Mouse (Mus musculus) heart, embryonic 16.5 days (tissue): ENCODE data around the gene Gm9936. TPM values are rescaled to one million over a fixed set of nuclear protein-coding genes. Genes with fewer than 3 reads are reported as not detected.
A peak's percentile ranks its signal among the peaks of the same experiment; 100 is the strongest.

Experiments used
- ATAC-seq: fragments of 200-750 bp; cut with Nextera tagmentation; replicated peaks from 2 replicates; pipeline ENCODE4 v1.8.0; 2017; ENCODE audit warnings: moderate number of reproducible peaks; ENCODE audit not compliant: insufficient read depth, low FRiP score; ENCODE audit errors: extremely low read depth
- H3K27ac ChIP-seq: fragments of 300-500 bp; sonication (generic); 2 replicates; pipeline ENCODE4 v1.5.1; 2014; ENCODE audit warnings: mild to moderate bottlenecking, low read length, control low read depth, moderate library complexity
- H3K27me3 ChIP-seq: fragments of 300-500 bp; sonication (generic); 2 replicates; pipeline ENCODE4 v1.6.1; 2014; ENCODE audit warnings: low read length, mixed read lengths; ENCODE audit not compliant: control insufficient read depth, insufficient read depth
- H3K36me3 ChIP-seq: fragments of 300-500 bp; sonication (generic); 2 replicates; pipeline ENCODE4 v1.6.1; 2014; ENCODE audit not compliant: control insufficient read depth, insufficient read depth
- H3K4me1 ChIP-seq: fragments of 300-500 bp; sonication (generic); 2 replicates; pipeline ENCODE4 v1.6.1; 2014; ENCODE audit warnings: low read length, mixed read lengths; ENCODE audit not compliant: control insufficient read depth, insufficient read depth
- H3K4me2 ChIP-seq: fragments of 300-500 bp; sonication (generic); 2 replicates; pipeline ENCODE4 v1.6.1; 2014; ENCODE audit warnings: low read depth, mild to moderate bottlenecking, control low read depth, low read length
- H3K4me3 ChIP-seq: fragments of 300-500 bp; sonication (generic); 2 replicates; pipeline ENCODE4 v1.5.1; 2014; ENCODE audit warnings: mild to moderate bottlenecking, control low read depth, low read length
- H3K9ac ChIP-seq: fragments of 300-500 bp; sonication (generic); 2 replicates; pipeline ENCODE4 v1.6.1; 2014; ENCODE audit warnings: low read length, control low read depth
- H3K9me3 ChIP-seq: fragments of 300-500 bp; sonication (generic); replicated peaks from 2 replicates; pipeline ENCODE4 v1.6.1; 2016; ENCODE audit warnings: low read length; ENCODE audit not compliant: control insufficient read depth
- WGBS: fragments of 180-500 bp; shearing (Covaris S2); extraction: QIAGEN DNeasy Blood & Tissue Kit; methylation state at CpG from one replicate; pipeline ENCODE4 v1.1.7; 2014; 5-methylcytosine and 5-hydroxymethylcytosine counted together
- microRNA-seq: library from miRNA; unstranded; fragments of <30 nt; microRNA quantifications from one replicate; pipeline ENCODE4, GENCODE M21; 2017
- polyA plus RNA-seq: library from polyadenylated mRNA; unstranded; fragments of >200 nt; fragmentation: Nextera tagmentation; extraction: Ambion mirVana; gene quantifications from 2 replicates; pipeline ENCODE4 v1.2.1, GENCODE M21; 2015

Gm9936 gene
- polyA plus RNA-seq, 1 experiment from 2014 or later = not detected

DNA sequence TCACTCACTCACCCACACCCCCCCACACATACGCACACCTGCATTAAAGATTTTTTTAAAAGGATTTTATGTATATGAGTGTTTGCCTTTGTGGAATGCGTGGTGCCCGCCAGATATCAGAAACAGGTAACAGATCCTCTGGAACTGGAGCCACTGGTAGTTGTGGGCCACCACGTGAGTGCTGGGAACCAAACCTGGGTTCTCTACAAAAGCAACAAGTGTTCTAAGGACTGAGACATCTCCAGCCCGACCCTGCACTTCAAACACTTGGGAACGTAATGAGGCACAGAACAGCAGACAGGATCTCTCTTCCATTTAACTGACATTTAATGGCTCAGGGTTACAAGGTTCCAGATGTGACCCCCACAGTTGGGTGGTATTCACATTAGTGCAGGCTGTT lies 50.6 kb downstream of the Gm9936 start:
- WGBS = 66% methylated on average over 6 of the region's 6 CpGs

DNA sequence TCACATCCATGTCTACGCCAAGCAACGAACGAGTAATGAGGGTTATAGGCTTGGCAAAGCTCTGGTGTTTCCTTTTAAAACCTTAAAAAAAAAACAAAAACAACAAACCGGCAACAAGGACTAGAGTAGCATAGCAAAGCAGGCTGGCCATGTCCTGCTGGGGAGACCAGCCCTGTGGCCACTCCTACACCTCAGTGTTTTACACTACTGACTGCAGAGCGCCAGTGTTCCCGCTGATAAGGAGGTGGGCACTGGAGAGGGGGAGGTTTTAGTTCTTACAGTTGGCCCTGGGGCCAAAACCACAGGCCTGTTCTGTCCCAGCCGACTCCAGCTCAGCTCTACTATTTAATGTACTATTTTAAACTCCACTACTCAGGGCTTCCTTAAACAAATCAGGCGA lies 51.0 kb downstream of the Gm9936 start:
- peak; percentile 78 for ATAC-seq
- H3K4me1 ChIP-seq = peaks cover 26% of the 10 kb centered on the region
- no peaks in the 10 kb centered on the region for H3K9me3 ChIP-seq
- H3K27ac ChIP-seq = peak overlapping the region; percentile 84
- H3K27me3 ChIP-seq = no peaks in the 10 kb centered on the region
- H3K9ac ChIP-seq = peak overlapping the region; percentile 8
- 15% methylated on average over 8 of the region's 8 CpGs for WGBS
- peak overlapping the region; percentile 16; the same call in 1 of the 2 replicates for H3K4me3 ChIP-seq
- peaks cover 20% of the 10 kb centered on the region for H3K36me3 ChIP-seq
- peak overlapping the region; percentile 52 for H3K4me2 ChIP-seq

More for the DNA sequence above, 50.6 kb downstream of the Gm9936 start:
- no peak overlapping the region for H3K4me3 ChIP-seq
- no peaks in the 10 kb centered on the region for H3K27me3 ChIP-seq
- peaks cover 16% of the 10 kb centered on the region for H3K36me3 ChIP-seq
- ATAC-seq = no peak
- H3K9me3 ChIP-seq = no peaks in the 10 kb centered on the region
- H3K27ac ChIP-seq = peak overlapping the region; percentile 84
- H3K4me1 ChIP-seq = peaks cover 28% of the 10 kb centered on the region
- H3K4me2 ChIP-seq = peak overlapping the region; percentile 2; the same call in 1 of the 2 replicates
- H3K9ac ChIP-seq = no peak overlapping the region; the same call in 1 of the 2 replicates

DNA sequence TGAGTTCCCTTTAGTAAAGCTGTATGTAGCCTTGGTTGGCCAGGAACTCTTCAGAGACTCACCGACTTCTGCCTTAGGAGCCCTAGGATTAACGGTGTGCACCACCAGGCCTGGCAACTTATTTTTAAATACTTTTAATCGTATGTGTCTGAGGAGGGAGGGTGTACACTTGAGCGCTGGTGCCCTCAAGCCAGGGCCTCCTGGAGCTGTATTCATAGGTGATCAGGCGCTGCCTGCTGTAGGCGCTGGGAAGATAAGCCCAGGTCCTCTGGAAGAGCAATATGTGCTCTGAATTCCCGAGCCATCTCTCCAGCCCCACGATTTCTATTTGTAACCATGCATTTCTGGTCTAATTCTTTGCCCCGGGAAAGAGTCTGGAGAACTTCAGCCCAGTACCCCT lies 51.4 kb downstream of the Gm9936 start:
- Histone ChIP-seq H3K9ac (peak overlapping the region; percentile 44), H3K4me2 (peak overlapping the region; percentile 52), H3K27me3 (no peaks in the 10 kb centered on the region), H3K27ac (peak overlapping the region; percentile 84), H3K4me3 (peak overlapping the region; percentile 16; the same call in 1 of the 2 replicates), H3K9me3 (no peaks in the 10 kb centered on the region), H3K36me3 (peaks cover 20% of the 10 kb centered on the region), H3K4me1 (peaks cover 26% of the 10 kb centered on the region)
- 27% methylated on average over 9 of the region's 9 CpGs for WGBS
- peak; percentile 59 for ATAC-seq

DNA sequence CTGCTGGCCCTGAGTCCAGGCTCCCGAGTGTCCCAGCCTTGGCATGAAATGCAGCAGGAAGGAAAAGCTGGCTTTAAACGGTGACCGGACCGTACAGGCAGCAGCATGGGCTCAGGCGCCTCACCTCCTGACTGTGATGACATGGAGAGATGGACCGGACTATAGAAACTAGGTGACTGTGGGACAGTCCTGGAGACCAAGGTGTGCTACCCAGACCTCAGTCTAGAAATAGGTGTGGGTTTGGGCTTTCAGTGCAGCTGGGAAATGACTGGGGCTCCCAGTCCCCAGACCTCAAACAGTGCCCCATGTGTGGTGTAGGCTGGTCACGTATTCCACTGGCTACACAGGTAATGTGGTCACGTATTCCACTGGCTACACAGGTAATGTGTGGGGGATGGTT lies 51.8 kb downstream of the Gm9936 start:
- Histone ChIP-seq H3K4me2 (peak overlapping the region; percentile 38; the same call in 1 of the 2 replicates), H3K9me3 (no peaks in the 10 kb centered on the region), H3K27ac (peak overlapping the region; percentile 84), H3K27me3 (no peaks in the 10 kb centered on the region), H3K4me1 (peaks cover 26% of the 10 kb centered on the region), H3K4me3 (no peak overlapping the region), H3K36me3 (peaks cover 24% of the 10 kb centered on the region), H3K9ac (peak overlapping the region; percentile 44; the same call in 1 of the 2 replicates)
- 0 out of 2 replicates have a peak, but pooled peaks have one; percentile 23 for ATAC-seq
- 76% methylated on average over 8 of the region's 8 CpGs for WGBS

Small RNA genes lying within 50 kb of the gene (microRNA-seq; reads per million reads assigned to microRNA genes)
- gene Mir6240 = 10.6 reads per million, percentile 27 among the genes with 10 or more reads in this experiment

Other genes starting within 250 kb of the Gm9936 start
- 1.1 and 1.3 TPM in 2 replicates for gene Trpv4, start 200.3 kb downstream of the Gm9936 start, polyA plus RNA-seq
- gene Gltp, start 167.7 kb downstream of the Gm9936 start, polyA plus RNA-seq = 58.8 and 69.2 TPM in 2 replicates
- gene Tchp, start 150.9 kb downstream of the Gm9936 start, polyA plus RNA-seq = 8.4 and 9.6 TPM in 2 replicates
- 28.4 and 33.7 TPM in 2 replicates for gene Ankrd13a, start 84.0 kb downstream of the Gm9936 start, polyA plus RNA-seq
- 38.6 and 46.6 TPM in 2 replicates for gene Git2, start 83.2 kb downstream of the Gm9936 start, polyA plus RNA-seq
- 41.8 and 48.5 TPM in 2 replicates for gene 1500011B03Rik, start 35.2 kb downstream of the Gm9936 start, polyA plus RNA-seq
- gene 4930519G04Rik, start 5.0 kb downstream of the Gm9936 start, polyA plus RNA-seq = not detected in 2 replicates
- 15.4 and 26.9 TPM in 2 replicates for gene Oasl2, start 38.3 kb upstream of the Gm9936 start, polyA plus RNA-seq
- gene Oasl1, start 64.6 kb upstream of the Gm9936 start, polyA plus RNA-seq = 0.89 and 1.4 TPM in 2 replicates
- gene 2210016L21Rik, start 83.5 kb upstream of the Gm9936 start, polyA plus RNA-seq = 32.6 and 37.1 TPM in 2 replicates
- 0.22 and 0.46 TPM in 2 replicates for gene Hnf1a, start 112.4 kb upstream of the Gm9936 start, polyA plus RNA-seq
- 6.8 and 7.3 TPM in 2 replicates for gene Sppl3, start 152.5 kb upstream of the Gm9936 start, polyA plus RNA-seq
- gene Gm10401, start 239.6 kb upstream of the Gm9936 start, polyA plus RNA-seq = 9.2 and 14.9 TPM in 2 replicates